Mouse (Mus musculus) megakaryocyte-erythroid progenitor cell, adult 5-6 weeks (primary cell): ENCODE measurements around the gene Zfp607b. TPM values are rescaled to one million over a fixed set of nuclear protein-coding genes. Genes with fewer than 3 reads are reported as not detected.
A peak's percentile ranks its signal among the peaks of the same experiment; 100 is the strongest.

Experiments used
- ATAC-seq: replicated peaks from 2 replicates; pipeline ENCODE4 v1.8.0; 2016; ENCODE audit warnings: mild to moderate bottlenecking, inconsistent platforms; ENCODE audit not compliant: severe bottlenecking, poor library complexity, low FRiP score, low TSS enrichment
- total RNA-seq, 2 experiments: library from RNA; stranded (forward) in 1 of 2; stranded (reverse) in 1 of 2; fragments of 200-1000, 215-1000 nt in 1 of 2; fragments of >200 nt in 1 of 2; fragmentation: Nextera tagmentation in 1 of 2; gene quantifications; 2 replicates each; pipeline ENCODE4 v1.2.3; 2014 to 2017

The Zfp607b gene
- total RNA-seq (2014; fragmentation: Nextera tagmentation) (6.8 TPM in 1 of 2 replicates, not detected in the other), total RNA-seq (2017) (1.2 and 1.7 TPM in 2 replicates)

DNA sequence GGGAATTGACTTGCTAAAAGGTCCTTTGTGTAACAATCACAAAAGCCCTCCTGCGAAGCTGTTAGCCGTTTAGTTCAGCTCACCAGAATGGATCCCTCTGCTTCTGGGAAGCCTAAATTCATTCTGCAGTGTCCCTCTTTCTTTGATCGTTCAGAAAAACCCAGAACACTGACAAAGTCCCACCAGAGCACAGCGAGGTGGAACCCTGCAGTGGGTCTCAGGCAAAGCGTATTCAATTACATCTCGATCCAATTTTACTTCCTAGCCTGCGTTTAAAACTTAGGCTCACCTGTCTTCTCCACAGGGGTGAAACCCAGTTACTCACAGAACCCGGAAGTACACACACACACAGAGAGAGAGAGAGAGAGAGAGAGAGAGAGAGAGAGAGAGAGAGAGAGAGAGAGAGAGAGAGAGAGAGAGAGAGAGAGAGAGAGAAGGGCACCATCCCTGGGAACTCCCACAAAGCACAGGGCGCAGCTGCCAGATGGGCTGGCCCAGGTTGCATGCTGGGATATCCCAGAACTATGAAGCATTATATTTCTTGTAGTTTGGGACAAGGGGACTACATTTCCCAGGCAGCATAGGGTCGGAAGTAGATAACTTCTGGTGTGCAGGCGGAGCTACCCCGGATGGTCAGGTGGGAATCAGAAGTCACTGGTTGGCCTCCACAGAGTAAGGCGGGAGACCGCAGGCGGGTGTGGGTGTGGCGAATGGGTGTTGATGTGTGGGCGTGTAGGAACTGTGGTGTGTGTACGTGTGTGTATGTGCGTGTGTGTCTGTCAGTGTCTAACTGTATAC lies at the start of gene Zfp607b:
TSS of gene Zfp607b (plus strand) at position 526 of the 798 bp plus-strand sequence.
- ATAC-seq: peak; percentile 99

DNA sequence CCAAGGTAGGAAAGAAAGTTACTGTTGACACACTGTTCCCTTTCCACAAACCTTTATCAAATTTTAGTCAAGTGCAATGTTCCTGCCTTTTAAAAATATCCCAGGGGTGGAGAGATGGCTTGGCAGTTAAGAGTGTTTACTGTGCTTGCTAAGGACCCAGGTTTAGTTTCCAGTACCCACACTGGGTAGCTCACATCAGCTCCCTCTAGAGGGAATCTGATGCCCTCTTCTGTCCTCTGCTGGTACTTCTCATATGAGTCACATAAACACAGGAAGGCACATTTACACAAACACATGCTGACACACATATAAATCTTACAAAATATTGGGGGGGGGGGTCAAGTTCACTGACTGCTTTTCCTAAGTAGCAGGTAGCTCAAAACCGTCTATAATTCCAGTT lies 44.7 kb upstream of the Zfp607b start:
- 0 out of 2 replicates have a peak, but pooled peaks have one; percentile 65 for ATAC-seq

DNA sequence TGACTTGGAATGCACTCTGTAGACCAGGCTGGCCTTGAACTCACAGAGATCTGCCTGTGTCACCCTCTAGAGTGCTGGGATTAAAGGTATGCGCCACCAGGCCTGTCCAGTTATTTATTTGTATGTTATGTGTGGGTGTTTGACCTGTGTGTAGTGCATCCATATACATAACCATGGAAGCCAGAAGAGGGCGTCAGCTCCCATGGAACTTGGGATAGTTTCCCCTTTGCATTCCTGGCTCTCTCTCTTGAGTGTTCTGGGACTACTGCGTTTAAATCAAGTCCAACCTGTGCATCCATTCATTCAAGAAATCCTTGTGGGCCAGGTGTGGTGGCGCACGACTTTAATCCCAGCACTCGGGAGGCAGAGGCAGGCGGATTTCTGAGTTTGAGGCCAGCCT lies 42.6 kb upstream of the Zfp607b start:
- ATAC-seq: no peak

DNA sequence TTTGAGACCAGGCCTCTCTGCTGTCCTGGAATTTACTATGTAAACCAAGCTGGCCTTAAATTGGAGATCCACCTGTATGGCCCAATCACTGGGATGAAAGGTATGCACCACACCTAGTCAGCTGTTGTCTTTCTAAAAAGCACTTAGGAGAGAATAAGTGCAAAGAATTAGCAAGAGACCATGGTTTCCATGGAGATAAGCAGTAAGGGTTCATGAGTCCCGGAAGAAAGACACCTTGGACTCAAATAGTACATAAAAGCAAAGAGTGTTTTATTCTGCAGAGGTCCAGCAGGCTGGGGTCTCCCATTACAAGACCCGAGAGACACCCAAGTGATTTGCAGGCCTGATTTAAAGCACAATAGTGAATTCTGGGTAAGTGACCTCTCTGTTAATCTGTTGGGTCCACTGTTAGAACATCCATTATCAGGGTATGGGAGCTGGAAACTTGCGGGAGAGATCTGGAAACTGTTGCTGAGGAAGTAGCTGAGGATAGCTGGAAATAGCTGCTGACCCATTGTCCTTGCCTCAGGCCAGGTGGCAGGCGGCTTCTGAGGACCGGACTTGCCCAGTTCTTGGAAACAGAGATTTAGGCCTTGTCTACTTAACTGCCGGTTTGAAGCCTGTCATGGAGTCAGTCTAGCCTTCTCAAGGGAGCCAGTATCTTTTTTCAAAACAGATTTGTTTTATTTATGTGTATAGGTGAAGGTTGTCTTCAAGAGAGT lies 41.7 kb upstream of the Zfp607b start:
- no peak for ATAC-seq

DNA sequence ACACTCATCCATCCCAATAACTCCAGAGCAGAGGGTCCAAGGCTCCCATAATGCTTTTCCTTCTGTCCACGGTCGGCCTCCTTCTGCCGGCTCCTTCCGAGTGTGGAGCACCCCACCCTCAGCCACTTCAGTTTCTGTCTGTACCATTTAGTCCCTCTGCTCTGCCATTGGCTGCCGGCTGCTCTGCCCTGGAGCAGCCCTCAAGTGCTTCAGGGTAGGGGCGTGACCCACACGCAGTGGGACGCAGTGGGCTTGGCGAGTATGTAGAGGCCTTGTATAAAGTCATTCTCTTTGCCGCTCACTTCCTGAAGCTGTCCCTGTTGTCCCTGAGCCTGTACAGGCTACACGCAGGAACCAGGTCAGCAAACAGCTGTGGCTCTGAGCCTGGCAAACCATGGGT lies 39.4 kb upstream of the Zfp607b start:
- no peak for ATAC-seq

DNA sequence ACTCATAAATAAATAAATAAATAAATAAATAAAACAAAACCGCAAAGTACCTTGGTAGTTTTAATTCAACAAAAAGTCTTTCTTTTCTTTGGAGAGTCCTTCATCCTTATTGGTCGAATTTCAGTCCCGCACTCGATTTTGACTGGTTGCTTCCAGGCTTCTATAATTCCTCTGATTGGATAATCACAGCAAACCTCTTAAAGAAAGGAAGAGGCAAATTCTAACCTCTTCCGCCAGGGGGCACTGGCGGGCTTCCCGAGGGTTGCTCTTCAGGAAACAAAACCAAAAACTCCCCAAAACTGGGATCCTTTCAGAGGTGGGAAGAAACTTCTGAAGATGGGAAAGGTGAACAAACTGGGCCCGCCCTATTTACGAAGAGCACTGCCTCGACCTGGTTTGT lies 38.2 kb upstream of the Zfp607b start:
- peak; percentile 62 for ATAC-seq

DNA sequence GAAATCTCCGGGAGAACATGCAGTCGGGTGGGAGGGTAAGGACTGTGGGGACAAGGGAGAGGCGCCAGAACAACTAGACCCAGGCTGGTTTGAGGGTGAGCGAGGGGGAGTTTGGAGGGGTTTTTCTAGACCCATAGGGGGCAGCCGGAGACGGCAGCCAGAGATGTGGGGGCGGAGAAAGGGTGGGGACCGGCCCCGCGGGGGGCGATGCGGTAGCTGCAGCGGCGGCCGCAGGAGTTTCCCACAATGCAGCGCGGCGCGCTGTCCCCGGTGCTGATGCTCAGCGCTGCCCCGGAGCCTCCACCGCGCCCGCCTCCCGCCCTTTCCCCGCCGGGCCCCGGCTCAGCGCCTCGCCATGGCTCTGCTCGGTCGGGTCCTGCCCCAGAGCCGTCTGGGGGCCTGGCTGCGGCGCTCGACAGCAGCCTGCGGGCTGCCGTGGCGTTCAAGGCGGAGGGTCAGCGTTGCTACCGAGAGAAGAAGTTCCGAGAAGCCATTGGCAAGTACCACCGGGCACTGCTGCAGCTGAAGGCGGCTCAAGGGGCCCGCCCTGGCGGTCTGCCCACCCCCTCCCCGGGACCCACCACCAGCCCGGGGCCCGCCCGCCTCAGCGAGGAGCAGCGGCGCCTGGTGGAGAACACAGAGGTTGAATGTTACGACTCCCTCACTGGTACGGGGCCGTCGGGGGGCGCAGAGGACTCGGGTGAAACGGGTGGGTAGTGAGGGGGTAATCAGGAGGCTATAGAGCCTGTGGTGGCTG lies 35.3 kb upstream of the Zfp607b start, which contains the start of gene Ttc9b:
TSS of gene Ttc9b (plus strand) at position 235 of the 757 bp plus-strand sequence.
- ATAC-seq: peak; percentile 29; the same call in 1 of the 2 replicates

DNA sequence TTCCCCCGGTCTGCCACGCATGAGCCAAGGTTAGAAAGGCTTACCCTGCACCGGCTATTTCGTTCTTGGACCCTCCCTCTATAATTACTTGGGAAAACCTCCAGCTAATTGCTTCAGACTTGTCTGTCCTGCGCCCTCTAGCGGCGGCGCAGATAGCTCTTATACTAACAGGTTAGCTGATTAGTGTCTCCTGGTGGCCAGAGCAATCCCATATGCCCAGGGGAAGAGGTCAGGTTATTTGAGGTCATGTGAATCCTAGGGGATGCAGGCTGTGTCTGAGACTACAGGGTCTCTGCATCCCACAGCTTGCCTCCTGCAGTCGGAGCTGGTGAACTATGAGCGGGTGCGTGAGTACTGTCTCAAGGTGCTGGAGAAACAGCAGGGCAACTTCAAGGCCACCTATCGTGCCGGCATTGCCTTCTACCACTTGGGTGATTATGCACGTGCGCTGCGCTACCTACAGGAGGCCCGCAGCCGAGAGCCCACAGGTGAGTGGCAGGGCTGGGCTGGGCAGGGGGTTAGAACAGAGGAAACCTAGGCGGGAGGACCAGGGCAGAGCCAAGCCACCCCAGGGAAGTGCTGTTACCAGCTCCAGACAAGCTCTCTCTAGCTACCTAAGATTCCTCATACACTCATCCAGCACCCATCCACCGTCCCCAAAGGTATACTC lies 34.4 kb upstream of the Zfp607b start:
- no peak for ATAC-seq

DNA sequence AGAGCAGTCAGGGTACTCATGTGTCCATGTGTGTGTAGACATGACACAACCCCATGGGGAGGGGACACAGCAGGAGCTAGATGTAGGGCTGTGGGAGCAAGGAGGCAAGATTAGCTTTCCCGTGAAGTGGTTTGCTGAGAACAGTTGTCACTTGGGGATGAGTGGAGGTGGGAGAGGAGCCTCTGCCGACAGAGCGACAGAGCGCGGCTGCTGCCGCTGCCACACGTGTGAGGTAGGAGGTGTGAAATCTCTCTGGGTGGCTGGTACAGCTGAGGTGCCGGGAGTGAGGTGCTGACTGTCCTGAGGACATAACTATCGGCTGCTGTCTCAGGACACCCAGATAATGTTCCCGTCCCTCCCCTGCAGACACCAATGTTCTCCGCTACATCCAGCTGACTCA lies 33.6 kb upstream of the Zfp607b start:
- no peak for ATAC-seq

DNA sequence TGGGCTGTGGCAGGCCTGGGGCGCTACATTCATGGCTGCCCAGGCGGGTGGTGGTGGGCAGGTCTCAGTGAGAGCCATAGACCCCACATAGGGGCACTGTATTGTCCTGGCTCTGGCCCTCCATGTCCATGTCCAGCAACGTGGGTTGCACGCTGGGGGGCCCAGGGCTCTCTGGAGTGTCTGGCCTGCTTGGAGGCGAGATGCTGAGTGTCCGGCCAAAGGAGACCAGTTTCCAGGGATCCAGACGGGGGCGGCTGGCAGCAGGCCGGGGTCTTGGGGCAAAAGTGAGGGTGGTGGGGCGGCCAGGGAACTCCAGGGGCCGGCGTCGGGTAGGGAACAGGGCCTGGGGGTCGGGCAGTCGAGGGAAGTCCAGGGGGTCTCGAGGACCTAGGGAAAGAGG lies 32.5 kb upstream of the Zfp607b start:
- ATAC-seq: no peak

DNA sequence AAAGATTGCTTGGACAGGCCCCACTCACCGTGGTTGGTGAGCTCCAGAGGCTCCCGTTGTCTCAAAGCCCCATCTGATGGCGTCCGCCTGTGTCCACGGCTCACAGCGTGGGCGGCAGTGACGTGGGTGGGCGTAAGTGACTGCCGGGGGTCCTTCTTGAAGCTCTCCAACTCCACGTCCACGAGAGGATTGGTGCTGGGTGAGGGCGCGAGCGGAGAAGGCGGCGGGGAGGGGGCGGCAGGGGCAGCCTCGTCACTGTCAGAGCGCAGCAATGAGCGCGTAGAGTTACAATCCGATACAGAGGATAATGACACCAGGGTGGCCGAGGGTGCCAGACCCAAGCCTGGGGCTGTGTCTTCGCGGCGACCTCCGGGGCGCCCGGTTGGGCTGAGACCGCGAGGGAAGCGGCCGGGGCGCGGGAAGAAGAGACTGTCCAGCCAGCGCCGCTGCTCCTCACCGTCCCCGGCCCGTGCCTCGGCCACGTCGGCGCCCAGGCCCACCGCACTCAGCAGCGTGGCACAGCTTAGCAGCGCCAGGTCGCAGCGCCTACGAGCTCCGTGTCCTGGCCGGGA lies 31.2 kb upstream of the Zfp607b start:
- ATAC-seq: no peak

DNA sequence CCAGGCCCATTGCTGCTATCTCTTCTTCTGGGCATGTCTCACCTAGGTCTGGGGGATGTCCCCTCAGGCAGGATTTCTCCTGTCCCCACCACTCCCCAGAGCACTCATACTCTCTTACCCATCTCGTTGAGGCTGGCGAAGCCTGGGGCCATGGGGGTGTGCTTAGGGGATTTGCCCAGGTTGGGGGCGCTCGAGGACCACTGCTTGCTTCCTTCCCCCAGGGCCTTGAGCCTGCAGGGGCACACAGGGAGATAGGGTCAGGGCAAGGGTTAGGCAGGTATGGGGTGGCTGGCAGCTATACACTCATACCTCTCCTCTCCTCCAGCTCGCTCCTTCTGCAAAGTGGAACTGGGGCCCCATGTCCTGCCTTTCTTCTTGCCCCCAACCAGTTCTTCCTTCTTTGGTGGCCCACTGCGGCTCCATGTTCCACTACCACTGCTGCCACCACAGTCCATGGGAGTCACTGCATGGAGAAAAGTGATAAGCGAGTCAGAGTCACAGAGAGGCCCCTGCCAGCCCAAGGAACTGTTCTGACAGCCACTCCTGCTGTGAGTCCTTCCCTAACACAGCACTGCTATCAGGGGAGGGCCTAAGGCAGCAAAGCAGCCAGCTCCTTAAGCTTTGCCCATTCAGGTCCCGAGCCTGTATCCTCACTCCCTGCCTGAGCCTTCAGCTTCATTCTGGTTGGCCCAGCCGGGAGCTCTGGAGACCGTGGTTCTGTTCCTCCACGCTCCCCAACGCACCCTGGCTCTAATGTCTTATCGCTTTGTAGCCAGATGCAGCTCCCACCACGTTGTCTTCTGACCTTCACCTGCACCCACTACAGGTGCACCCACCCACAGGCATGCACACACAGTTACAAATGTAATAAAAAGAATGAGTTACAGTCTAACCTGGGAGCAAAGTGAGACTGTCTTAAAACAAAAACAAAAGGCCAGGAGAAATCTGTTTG lies 30.2 kb upstream of the Zfp607b start:
- ATAC-seq: 0 out of 2 replicates have a peak, but pooled peaks have one; percentile 31

DNA sequence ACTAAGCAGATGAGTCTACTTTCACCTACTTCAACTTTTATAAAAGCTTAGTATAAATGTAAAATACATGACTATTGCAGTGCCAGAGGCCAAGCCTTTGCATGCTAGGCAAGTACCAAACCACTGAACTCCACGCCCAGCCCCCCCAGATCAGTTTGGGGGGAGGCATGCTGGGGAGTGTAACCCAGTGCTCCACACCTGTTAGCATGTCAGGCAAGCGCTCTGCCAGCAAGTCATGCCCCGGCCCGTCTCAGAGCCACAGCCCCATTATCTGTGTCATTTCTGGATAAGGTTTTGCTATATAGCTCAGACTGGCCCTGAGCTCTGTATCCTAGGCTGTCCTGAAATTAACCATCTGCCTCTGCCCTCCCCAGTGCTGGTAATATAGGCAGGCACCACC lies 27.1 kb upstream of the Zfp607b start:
- ATAC-seq: no peak

DNA sequence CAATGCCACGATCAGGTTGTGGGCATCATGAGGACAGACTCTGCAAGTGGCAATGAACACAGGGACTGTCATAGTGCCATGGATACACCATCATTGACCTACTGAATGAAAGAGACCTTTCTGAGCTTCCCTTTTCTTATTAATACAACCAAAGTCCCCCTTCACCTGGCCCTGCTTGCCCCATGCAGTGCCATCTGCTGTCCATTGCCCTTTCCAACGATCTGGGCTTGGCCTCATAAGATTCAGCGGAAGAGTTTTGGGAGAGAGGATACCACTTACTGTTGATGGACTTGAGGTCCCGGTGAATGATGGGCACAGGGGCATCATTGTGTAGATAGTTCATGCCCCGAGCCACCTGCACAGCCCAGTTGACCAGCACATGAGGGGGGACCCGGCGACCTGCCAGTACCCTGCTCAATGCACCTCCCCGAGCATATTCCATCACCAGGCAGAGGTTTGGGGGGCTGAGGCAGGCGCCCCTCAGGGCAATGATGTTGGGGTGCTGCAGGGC lies 16.0 kb upstream of the Zfp607b start:
- ATAC-seq: no peak

DNA sequence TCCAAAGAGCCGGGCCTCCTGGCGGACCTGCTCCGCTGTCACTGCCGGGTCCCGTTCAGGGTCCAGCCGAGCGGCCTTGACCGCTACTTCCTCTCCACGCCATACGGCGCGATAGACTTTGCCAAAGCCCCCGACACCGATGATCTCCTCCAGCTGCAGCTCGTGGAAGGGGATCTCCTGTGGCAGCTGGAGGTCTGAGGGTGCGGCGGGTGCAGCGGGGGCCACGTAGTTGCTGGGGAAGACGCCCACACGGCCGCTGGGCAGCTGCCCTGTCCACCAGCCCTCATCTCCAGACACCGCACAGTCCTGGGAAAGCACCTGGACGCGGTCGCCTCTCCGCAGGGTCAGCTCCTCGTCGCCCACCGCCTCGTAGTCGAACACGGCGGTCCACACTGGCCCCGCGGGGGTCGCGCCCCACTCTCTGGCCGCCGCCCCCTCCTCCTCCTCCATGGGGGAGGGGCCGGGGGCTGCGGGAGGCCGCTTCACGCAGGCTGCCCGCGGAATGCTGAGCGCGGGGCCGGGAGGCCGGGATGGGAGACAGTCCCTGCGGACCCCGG lies 15.5 kb upstream of the Zfp607b start:
- no peak for ATAC-seq

DNA sequence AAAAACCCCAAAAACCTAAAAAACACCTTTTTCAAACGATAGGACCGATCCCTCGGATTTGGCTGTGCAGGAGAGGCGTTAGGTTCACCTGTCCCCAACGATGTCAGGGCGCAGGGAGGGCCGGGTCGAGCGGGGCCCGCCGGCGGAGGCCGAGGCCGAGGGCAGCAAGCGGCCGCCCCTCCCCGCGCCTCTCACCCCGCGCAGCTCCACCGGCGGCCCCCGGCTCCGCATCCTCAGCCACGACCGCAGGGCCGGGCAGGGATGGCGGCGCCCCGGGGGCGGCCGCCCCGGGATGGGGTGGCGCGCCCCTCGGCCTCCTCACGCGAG lies 15.0 kb upstream of the Zfp607b start:
- no peak for ATAC-seq

DNA sequence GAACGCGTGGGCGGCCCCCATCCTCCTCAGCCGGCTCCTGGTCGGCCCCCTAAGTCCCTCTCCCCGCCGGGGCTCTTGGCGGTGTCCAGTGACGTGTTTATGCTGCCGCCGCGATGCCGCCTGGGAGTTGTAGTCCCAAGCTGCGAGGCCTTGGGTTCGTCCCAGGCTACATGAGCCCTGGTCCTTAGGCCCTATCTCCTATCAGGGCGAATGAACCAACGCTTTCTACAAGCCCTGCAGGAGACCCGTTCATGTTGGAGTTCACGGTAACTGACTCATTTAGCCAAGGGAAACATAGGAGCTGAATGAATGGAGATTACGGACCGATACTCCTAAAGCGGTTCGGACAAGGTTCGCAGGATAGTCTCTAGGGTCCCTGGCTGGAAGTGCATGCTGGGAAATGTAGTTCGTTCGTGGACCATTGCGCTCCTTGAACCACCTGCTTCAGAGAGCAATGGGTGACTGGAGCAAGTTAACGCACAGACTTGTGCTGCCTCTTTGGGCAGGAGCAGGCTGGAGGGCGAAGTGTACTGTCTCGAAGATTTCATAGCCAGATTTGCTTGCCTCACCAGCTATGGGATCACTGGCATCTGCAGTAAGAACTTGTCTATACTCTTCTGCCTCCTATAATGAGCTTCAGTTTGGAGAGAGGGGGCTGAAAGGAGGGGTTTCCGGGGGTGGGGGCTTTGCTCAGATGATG lies 14.5 kb upstream of the Zfp607b start, which contains the start of gene Map3k10:
TSS of gene Map3k10 (minus strand) at position 77 of the 700 bp plus-strand sequence.
- peak; percentile 98 for ATAC-seq
